Mouse (Mus musculus) CH12.LX (cell line): ENCODE measurements at regions not wholly inside any gene's neighbourhood (a gene's known extent, or its start where the extent isn't known, plus 50 kb on each side); places are given as distances from the start of the nearest gene placed in this dataset.

Source experiments
- DNase-seq: peaks from one replicate; pipeline ENCODE4 v3.0.0-alpha.2; 2013; ENCODE audit errors: extremely low read depth
- H3K27ac ChIP-seq: 2 replicates; pipeline ENCODE4 v1.5.1; 2012; ENCODE audit warnings: low read depth, mild to moderate bottlenecking, control low read depth, moderate library complexity; ENCODE audit not compliant: insufficient read depth
- H3K27me3 ChIP-seq: replicated peaks from 2 replicates; pipeline ENCODE3; 2012; ENCODE audit warnings: inconsistent platforms
- H3K36me3 ChIP-seq, 2 experiments: replicated peaks in 1 of 2; 2 replicates each; pipeline versions ENCODE3 to v1.6.1; 2012; ENCODE audit warnings: inconsistent platforms in 1 of 2, low read length in 1 of 2, mild to moderate bottlenecking in 1 of 2, mixed read lengths in 1 of 2, moderate library complexity in 1 of 2; ENCODE audit not compliant: control insufficient read depth in 1 of 2, insufficient read depth in 1 of 2
- H3K4me1 ChIP-seq, 2 experiments: 2 replicates each; pipeline ENCODE4 v1.6.1; 2012; ENCODE audit warnings: inconsistent platforms in 1 of 2, moderate library complexity in 1 of 2; ENCODE audit not compliant: insufficient read depth in 2 of 2, control insufficient read depth in 1 of 2
- H3K4me2 ChIP-seq: 2 replicates; pipeline ENCODE4 v1.6.1; 2012; ENCODE audit warnings: low read depth, mild to moderate bottlenecking, control low read depth; ENCODE audit not compliant: poor library complexity, insufficient read depth, severe bottlenecking
- H3K4me3 ChIP-seq, 3 experiments: fragments of 150-350 bp in 1 of 3; sonication (generic) in 1 of 3; replicated peaks in 1 of 3; 2 replicates each; pipeline versions ENCODE3 to v1.5.1; 2011 to 2012; ENCODE audit warnings: low read depth in 2 of 3, low read length in 2 of 3, mild to moderate bottlenecking in 2 of 3, moderate library complexity in 2 of 3, control low read depth in 1 of 3, improper control_type of control experiment in 1 of 3, inconsistent platforms in 1 of 3, mixed read lengths in 1 of 3; ENCODE audit not compliant: poor library complexity in 1 of 3
- H3K79me2 ChIP-seq: replicated peaks from 2 replicates; pipeline ENCODE4 v1.6.1; 2012; ENCODE audit warnings: mild to moderate bottlenecking, moderate library complexity; ENCODE audit not compliant: control insufficient read depth, poor library complexity, insufficient read depth, severe bottlenecking; ENCODE audit errors: extremely low read depth
- H3K9ac ChIP-seq: 2 replicates; pipeline ENCODE4 v1.6.1; 2012; ENCODE audit warnings: low read depth, mild to moderate bottlenecking, control low read depth, moderate library complexity; ENCODE audit not compliant: insufficient read depth
- H3K9me3 ChIP-seq: replicated peaks from 2 replicates; pipeline ENCODE3; 2012; ENCODE audit warnings: low read length, inconsistent platforms, mixed read lengths
- CHD1 ChIP-seq: IDR thresholded peaks from 2 replicates; pipeline ENCODE4 v1.6.1; 2012; ENCODE audit warnings: low read depth, low read length, improper control_type of control experiment, inconsistent platforms
- CHD2 ChIP-seq: IDR thresholded peaks from 2 replicates; pipeline ENCODE4 v1.6.1; 2011; ENCODE audit warnings: low read length, improper control_type of control experiment
- CTCF ChIP-seq, 2 experiments: IDR thresholded peaks in 1 of 2; conservative IDR thresholded peaks in 1 of 2; 2 replicates each; pipeline ENCODE4 v1.5.1; 2011 to 2012; ENCODE audit warnings: low read depth in 2 of 2, low read length in 2 of 2, improper control_type of control experiment in 1 of 2, inconsistent platforms in 1 of 2, mild to moderate bottlenecking in 1 of 2, moderate library complexity in 1 of 2
- E2F4 ChIP-seq: IDR thresholded peaks from 2 replicates; pipeline ENCODE4 v1.6.1; 2011; ENCODE audit warnings: low read depth, low read length, improper control_type of control experiment; ENCODE audit not compliant: insufficient replicate concordance
- ELF1 ChIP-seq: IDR thresholded peaks from 2 replicates; pipeline ENCODE4 v1.6.1; 2014; ENCODE audit warnings: low read depth, mild to moderate bottlenecking, inconsistent platforms, low read length, improper control_type of control experiment
- EP300 ChIP-seq: IDR thresholded peaks from 2 replicates; pipeline ENCODE4 v1.6.1; 2011; ENCODE audit warnings: low read length, improper control_type of control experiment
- ETS1 ChIP-seq: conservative IDR thresholded peaks from 2 replicates; pipeline ENCODE4 v1.6.1; 2012; ENCODE audit warnings: low read depth, mild to moderate bottlenecking, inconsistent platforms, low read length, improper control_type of control experiment, moderate library complexity
- JUND ChIP-seq: conservative IDR thresholded peaks from 2 replicates; pipeline ENCODE4 v1.6.1; 2011; ENCODE audit warnings: low read depth, low read length, improper control_type of control experiment
- KAT2A ChIP-seq: IDR thresholded peaks from 2 replicates; pipeline ENCODE4 v1.6.1; 2012; ENCODE audit warnings: low read length, improper control_type of control experiment, inconsistent platforms; ENCODE audit not compliant: insufficient replicate concordance
- MAX ChIP-seq: IDR thresholded peaks from 2 replicates; pipeline ENCODE4 v1.6.1; 2011; ENCODE audit warnings: low read length, improper control_type of control experiment
- MAZ ChIP-seq: IDR thresholded peaks from 2 replicates; pipeline ENCODE4 v1.6.1; 2012; ENCODE audit warnings: low read depth, mild to moderate bottlenecking, inconsistent platforms, low read length, improper control_type of control experiment, moderate library complexity
- MEF2A ChIP-seq: IDR thresholded peaks from 2 replicates; pipeline ENCODE4 v1.6.1; 2014; ENCODE audit warnings: low read depth, mild to moderate bottlenecking, inconsistent platforms, low read length, improper control_type of control experiment, borderline replicate concordance
- PAX5 ChIP-seq: IDR thresholded peaks from 2 replicates; pipeline ENCODE4 v1.6.1; 2012; ENCODE audit warnings: low read length, inconsistent platforms, mixed read lengths
- POLR2A ChIP-seq: IDR thresholded peaks from 2 replicates; pipeline ENCODE4 v1.6.1; 2011; ENCODE audit warnings: low read depth, mild to moderate bottlenecking, improper control_type of control experiment, low read length
- RAD21 ChIP-seq: IDR thresholded peaks from 2 replicates; pipeline ENCODE4 v1.6.1; 2011; ENCODE audit warnings: low read depth, mild to moderate bottlenecking, low read length, improper control_type of control experiment, moderate library complexity
- SIN3A ChIP-seq: IDR thresholded peaks from 2 replicates; pipeline ENCODE4 v1.6.1; 2012; ENCODE audit warnings: low read length, improper control_type of control experiment, inconsistent platforms
- SMC3 ChIP-seq: IDR thresholded peaks from 2 replicates; pipeline ENCODE4 v1.6.1; 2011; ENCODE audit warnings: low read depth, low read length, improper control_type of control experiment
- TBP ChIP-seq: conservative IDR thresholded peaks from 2 replicates; pipeline ENCODE4 v1.6.1; 2011; ENCODE audit warnings: low read depth, low read length, improper control_type of control experiment
- TCF12 ChIP-seq: IDR thresholded peaks from 2 replicates; pipeline ENCODE4 v1.6.1; 2014; ENCODE audit warnings: low read depth, mild to moderate bottlenecking, inconsistent platforms, low read length, improper control_type of control experiment
- ZC3H11A ChIP-seq: IDR thresholded peaks from 2 replicates; pipeline ENCODE4 v1.6.1; 2012; ENCODE audit warnings: low read depth, mild to moderate bottlenecking, inconsistent platforms, low read length, improper control_type of control experiment
- ZNF384 ChIP-seq: IDR thresholded peaks from 2 replicates; pipeline ENCODE4 v1.6.1; 2012; ENCODE audit warnings: low read depth, low read length, improper control_type of control experiment, inconsistent platforms
- dilution Hi-C: fragments of 300-500 bp; cut with MboI; formaldehyde crosslinking; loops from 2 replicates; pipeline ENCODE4 v1.14.3; 2020; ENCODE audit warnings: low sequenced_read_pairs; ENCODE audit not compliant: extremely low pct_unique_long_range_greater_than_20kb, extremely low pct_ligation_motif_present
- in situ Hi-C: fragments of 300-500 bp; cut with MboI; formaldehyde crosslinking; loops from 3 replicates; pipeline ENCODE4 v1.14.3; 2019; ENCODE audit warnings: low sequenced_read_pairs, low pct_ligation_motif_present, low pct_unique_long_range_greater_than_20kb, mixed read lengths

- Histone ChIP-seq H3K9ac (no peak overlapping the region), H3K9me3 (no peaks in the 10 kb centered on the region)
- dilution Hi-C loops = no loop called here
- TF ChIP-seq TBP (no peak), CTCF (conservative IDR thresholded peaks at IDR 0.05 in 1 of 2, IDR thresholded peaks at IDR 0.05 in 1 of 2; ENCODE audit: low read depth in 2 of 2, low read length in 2 of 2) (peak in 1 of 2 experiments; percentile 58; a peak in 2 of 4 replicates), SMC3 (peak; percentile 63), RAD21 (peak; percentile 66), ZC3H11A (no peak)
- TF ChIP-seq, all 38 proteins: peak for 3
- no peaks in the 10 kb centered on the region for H3K79me2 ChIP-seq
- no peaks in the 10 kb centered on the region for H3K36me3 ChIP-seq
- DNase-seq = peak; percentile 43
- H3K27ac ChIP-seq = no peak overlapping the region
- H3K4me3 ChIP-seq = no peak overlapping the region
- H3K4me2 ChIP-seq = no peak overlapping the region
- H3K27me3 ChIP-seq = no peaks in the 10 kb centered on the region
- in situ Hi-C loops = loop anchor here (25.0 kb wide), 1 partner anchor 900 kb away; no protein-coding TSS in a partner anchor
- peaks cover 0 to 4% of the 10 kb centered on the region in 2 experiments; a peak in 1 of 4 replicates for H3K4me1 ChIP-seq
Observed at GRCm38 (mm10) chr12:42987018-42987606, 1223.0 kb downstream of the Dnajb9 start.

DNA sequence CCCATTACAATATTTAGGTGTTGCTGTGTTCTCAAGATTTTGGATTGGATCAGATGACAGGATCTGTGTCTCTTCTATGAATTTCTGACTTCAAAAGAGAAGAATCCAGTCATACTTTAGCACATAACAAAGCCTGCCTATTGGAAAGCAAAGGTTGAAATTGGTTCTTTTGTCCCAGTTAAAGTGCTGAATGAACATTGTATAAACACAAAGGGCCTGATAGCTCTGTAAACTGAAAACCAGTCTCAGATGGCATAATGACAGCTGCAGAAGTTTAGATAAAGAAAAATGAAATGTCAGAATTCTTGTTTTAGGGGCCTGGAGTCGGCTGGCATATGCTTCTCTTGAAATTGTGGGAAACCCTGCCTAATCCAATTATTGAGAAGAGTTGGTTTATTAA lies 1223.6 kb downstream of the Dnajb9 start:
- no peaks in the 10 kb centered on the region for H3K9me3 ChIP-seq
- no peak overlapping the region for H3K27ac ChIP-seq
- in situ Hi-C loops = loop anchor here (25.0 kb wide), 1 partner anchor 899 kb away; no protein-coding TSS in a partner anchor
- DNase-seq = no peak
- H3K36me3 ChIP-seq = no peaks in the 10 kb centered on the region
- no peak overlapping the region for H3K4me3 ChIP-seq
- H3K4me1 ChIP-seq = peaks cover 0 to 4% of the 10 kb centered on the region in 2 experiments; a peak in 1 of 4 replicates
- TF ChIP-seq CHD1 (no peak), TBP (no peak), MAZ (no peak), RAD21 (no peak), ZNF384 (no peak), CHD2 (no peak), EP300 (no peak), TCF12 (no peak), KAT2A (no peak), PAX5 (no peak), MAX (no peak), POLR2A (no peak), SIN3A (no peak), E2F4 (no peak), ELF1 (no peak), JUND (no peak), CTCF (conservative IDR thresholded peaks at IDR 0.05 in 1 of 2, IDR thresholded peaks at IDR 0.05 in 1 of 2; ENCODE audit: low read depth in 2 of 2, low read length in 2 of 2) (no peak), MEF2A (no peak), ETS1 (no peak)
- TF ChIP-seq, all 38 proteins: peak for 0
- Histone ChIP-seq H3K9ac (no peak overlapping the region), H3K79me2 (no peaks in the 10 kb centered on the region), H3K4me2 (no peak overlapping the region), H3K27me3 (no peaks in the 10 kb centered on the region)
- dilution Hi-C loops = no loop called here
